ENCODE assay signal across 8 mouse cellular contexts in the genomic region with DNA sequence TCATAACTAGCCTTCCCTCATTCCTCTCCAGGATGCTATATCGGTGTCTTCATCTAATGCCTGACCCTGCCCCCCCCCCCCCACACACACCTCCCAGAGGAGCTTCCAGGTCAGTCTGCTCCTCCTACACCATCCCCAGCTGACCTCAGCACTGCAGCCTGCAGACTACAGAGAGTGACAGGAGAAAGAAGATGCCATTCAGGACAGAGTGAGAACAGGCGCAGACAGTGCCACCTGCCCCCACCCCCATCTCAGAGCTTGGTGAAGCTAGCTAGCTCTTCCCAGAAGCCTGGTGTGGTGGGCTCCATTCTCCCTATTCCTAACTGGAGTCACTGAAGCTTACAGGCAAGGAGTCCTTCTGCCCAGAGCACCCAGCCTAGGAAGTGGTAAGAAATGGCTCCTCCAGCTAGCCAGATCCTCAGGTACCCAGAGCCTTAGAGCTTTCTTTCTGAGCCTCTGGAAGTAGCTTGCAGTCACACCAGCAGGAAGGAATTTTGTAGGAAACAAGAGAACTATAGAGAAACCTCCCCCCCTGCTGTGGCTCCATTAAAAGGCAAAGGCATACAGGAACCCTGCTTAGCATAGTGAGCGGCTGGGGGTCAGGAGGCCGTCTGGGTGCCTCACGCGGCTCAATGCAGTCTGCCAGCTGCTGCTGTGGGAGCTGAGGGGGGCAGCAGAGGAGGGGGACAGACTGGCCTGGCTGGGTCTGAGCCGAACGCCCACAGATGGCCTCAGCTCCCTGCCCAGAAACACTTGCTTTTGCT. TPM values are rescaled to one million over a fixed set of nuclear protein-coding genes. Genes with fewer than 3 reads are reported as not detected.
DNase-seq lines count a peak whose midpoint lies in the region; ATAC-seq lines count a peak whose summit lies in the region.

No protein-coding gene starts in this region.

- no peaks in the 10 kb centered on the region for H3K27me3 ChIP-seq in forebrain, embryonic 15.5 days
- H3K27me3 ChIP-seq in stomach, embryonic 15.5 days (replicated peaks) = no peaks in the 10 kb centered on the region

- H3K4me3 ChIP-seq in forebrain, embryonic 15.5 days = no peak overlapping the region
- H3K4me3 ChIP-seq in stomach, embryonic 15.5 days (replicated peaks) = no peak overlapping the region

- H3K9me3 ChIP-seq in forebrain, embryonic 15.5 days = no peaks in the 10 kb centered on the region
- H3K9me3 ChIP-seq in stomach, embryonic 15.5 days = no peaks in the 10 kb centered on the region

- H3K4me1 ChIP-seq in forebrain, embryonic 15.5 days = peaks cover 23% of the 10 kb centered on the region
- H3K4me1 ChIP-seq in stomach, embryonic 15.5 days = peaks cover 8% of the 10 kb centered on the region; the same call in 1 of the 2 replicates

- H3K4me2 ChIP-seq in forebrain, embryonic 15.5 days (replicated peaks) = no peak overlapping the region
- H3K4me2 ChIP-seq in stomach, embryonic 15.5 days = no peak overlapping the region

- peak; percentile 39 for DNase-seq in ovary, postnatal 36 days (ENCODE audit: low spot score)
- DNase-seq in ovary, postnatal 10 days (ENCODE audit: low spot score) = no peak
- DNase-seq in kidney, postnatal 36 days = peak; percentile 55 to 65
- DNase-seq in urinary bladder, adult 2 months (ENCODE audit: low spot score) = no peak
- DNase-seq in MN1 (ENCODE audit: low spot score) = no peak
- DNase-seq in spleen, postnatal 10 days (ENCODE audit: low spot score in 2 of 2) = no peak

- no peaks in the 10 kb centered on the region for H3K36me3 ChIP-seq in forebrain, embryonic 15.5 days
- H3K36me3 ChIP-seq in stomach, embryonic 15.5 days = no peaks in the 10 kb centered on the region

- ATAC-seq in forebrain, embryonic 15.5 days (replicated peaks) = peak; percentile 90
- ATAC-seq in stomach, embryonic 15.5 days (ENCODE audit: insufficient read depth, low FRiP score, low read depth) = peak; percentile 47; the same call in 1 of the 2 replicates

- H3K9ac ChIP-seq in forebrain, embryonic 15.5 days (replicated peaks) = no peak overlapping the region
- H3K9ac ChIP-seq in stomach, embryonic 15.5 days = no peak overlapping the region

- peak overlapping the region; percentile 77 for H3K27ac ChIP-seq in forebrain, embryonic 15.5 days (replicated peaks)
- H3K27ac ChIP-seq in stomach, embryonic 15.5 days = no peak overlapping the region

- WGBS in forebrain, embryonic 15.5 days = 10% methylated on average over 8 of the region's 8 CpGs
- WGBS in stomach, embryonic 15.5 days = 27% methylated on average over 8 of the region's 8 CpGs

RNA-seq across cellular contexts. Expression of gene Tns1, which starts 13.1 kb away (rescaled TPM):
- polyA plus RNA-seq in forebrain, embryonic 15.5 days (2015; fragmentation: Nextera tagmentation; extraction: Ambion mirVana) = 6.0 and 7.9 TPM in 2 replicates
- 34.5 and 40.3 TPM in 2 replicates for polyA plus RNA-seq in stomach, embryonic 15.5 days (2015; fragmentation: Nextera tagmentation; extraction: Ambion mirVana)
- 192 and 408 TPM in 2 replicates for polyA plus RNA-seq in urinary bladder, adult 2 months (2012; rRNA removed)

RNA-seq across cellular contexts. Expression of gene Rufy4, which starts 14.2 kb away (rescaled TPM):
- polyA plus RNA-seq in forebrain, embryonic 15.5 days (2015; fragmentation: Nextera tagmentation; extraction: Ambion mirVana) = 0.13 and 0.14 TPM in 2 replicates
- 0.23 and 0.43 TPM in 2 replicates for polyA plus RNA-seq in stomach, embryonic 15.5 days (2015; fragmentation: Nextera tagmentation; extraction: Ambion mirVana)
- 1.2 TPM in 2 replicates for polyA plus RNA-seq in urinary bladder, adult 2 months (2012; rRNA removed)

RNA-seq across cellular contexts. Expression of gene Cxcr2, which starts 42.7 kb away (rescaled TPM):
- polyA plus RNA-seq in forebrain, embryonic 15.5 days (2015; fragmentation: Nextera tagmentation; extraction: Ambion mirVana) = 0.13 TPM in 2 replicates
- polyA plus RNA-seq in stomach, embryonic 15.5 days (2015; fragmentation: Nextera tagmentation; extraction: Ambion mirVana) = 0.67 and 0.69 TPM in 2 replicates
- 0.03 TPM in 2 replicates for polyA plus RNA-seq in urinary bladder, adult 2 months (2012; rRNA removed)

Comparison
In these comparisons a context has a peak if more than half of its experiments do, and no peak if none do; other contexts are left out.
1. DNase-seq: peak in ovary, postnatal 36 days (single experiment) and kidney, postnatal 36 days (2 of 2); none in ovary, postnatal 10 days (single experiment), urinary bladder, adult 2 months (single experiment), MN1 (single experiment) and spleen, postnatal 10 days (0 of 2).